Mouse (Mus musculus) brain, embryonic 14.5 days (tissue): ENCODE results near the gene Gm10260. TPM values are rescaled to one million over a fixed set of nuclear protein-coding genes. Genes with fewer than 3 reads are reported as not detected.

Source experiments
- DNase-seq: peaks from one replicate; pipeline ENCODE4 v3.0.0-alpha.2; 2011; ENCODE audit warnings: low read depth
- CTCF ChIP-seq: fragments of 200-500 bp; IDR thresholded peaks from 2 replicates; pipeline ENCODE4 v1.5.1; 2012; ENCODE audit warnings: inconsistent platforms, mild to moderate bottlenecking, moderate library complexity, borderline replicate concordance; ENCODE audit not compliant: insufficient read depth, insufficient read length; ENCODE audit errors: extremely low read depth
- POLR2A ChIP-seq: fragments of 200-500 bp; IDR thresholded peaks from 2 replicates; pipeline ENCODE4 v1.6.1; 2012; ENCODE audit warnings: mild to moderate bottlenecking, inconsistent platforms, borderline replicate concordance; ENCODE audit not compliant: poor library complexity, insufficient read depth, insufficient read length, severe bottlenecking; ENCODE audit errors: extremely low read depth
- polyA plus RNA-seq: library from polyadenylated mRNA; depleted of rRNA; stranded (reverse); fragments of >200 nt; gene quantifications from 2 replicates; pipeline ENCODE4 v1.2.3, GENCODE M21; 2012; rRNA removed

Gene Gm10260
- polyA plus RNA-seq, result 2.2 and 4.8 TPM in 2 replicates

GRCm38 (mm10) chr13:97760532-97760931, at the start of gene Gm10260:
Gene Gm10260 (minus strand): TSS chr13:97760632.
- TF ChIP-seq CTCF (no peak), POLR2A (no peak)

GRCm38 (mm10) chr13:97809828-97810227, 49.4 kb upstream of the Gm10260 start:
- TF ChIP-seq POLR2A, result no peak
- no peak for TF ChIP-seq CTCF
- no peak for DNase-seq

More at GRCm38 (mm10) chr13:97760532-97760931, at the start of gene Gm10260:
- no peak for DNase-seq

DNA sequence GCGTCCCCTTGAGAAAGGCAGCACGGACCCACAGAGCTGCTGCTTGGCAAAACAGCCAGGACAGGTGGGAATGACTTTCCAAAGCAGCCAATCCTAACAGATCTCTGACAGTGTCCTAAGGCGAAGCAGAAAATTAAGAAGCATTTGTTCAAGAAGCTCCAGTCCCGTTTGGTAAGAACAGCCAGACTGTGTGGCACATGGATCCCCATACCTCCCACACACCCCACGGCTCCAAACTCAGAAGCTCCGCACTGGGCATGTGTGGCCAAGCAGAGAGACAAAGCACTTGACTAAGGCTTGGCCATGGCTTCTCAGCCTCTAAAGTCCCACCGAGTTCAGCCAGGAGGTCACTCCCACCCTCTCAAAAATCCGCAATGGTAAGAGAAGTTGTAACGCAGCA, 45.5 kb upstream of the Gm10260 start:
- no peak for DNase-seq
- no peak for TF ChIP-seq CTCF
- TF ChIP-seq POLR2A, result no peak

- DNase-seq, result no peak
- no peak for TF ChIP-seq POLR2A
- TF ChIP-seq CTCF, result no peak
Measured at GRCm38 (mm10) chr13:97802386-97802785, 42.0 kb upstream of the Gm10260 start.

- TF ChIP-seq CTCF (no peak), POLR2A (no peak)
- peak; percentile 90 for DNase-seq
Measured at GRCm38 (mm10) chr13:97797462-97797861, 37.0 kb upstream of the Gm10260 start.

GRCm38 (mm10) chr13:97794780-97795179, 34.3 kb upstream of the Gm10260 start:
- DNase-seq, result no peak
- TF ChIP-seq CTCF, result no peak
- TF ChIP-seq POLR2A, result no peak

- DNase-seq, result no peak
- no peak for TF ChIP-seq CTCF
- TF ChIP-seq POLR2A, result no peak
Measured at GRCm38 (mm10) chr13:97793932-97794331, 33.5 kb upstream of the Gm10260 start.

GRCm38 (mm10) chr13:97791664-97792063, 31.2 kb upstream of the Gm10260 start:
- TF ChIP-seq POLR2A (no peak), CTCF (no peak)
- DNase-seq, result no peak

- TF ChIP-seq CTCF (no peak), POLR2A (no peak)
- DNase-seq, result no peak
Measured at GRCm38 (mm10) chr13:97789782-97790450, 29.5 kb upstream of the Gm10260 start.

- TF ChIP-seq POLR2A (no peak), CTCF (no peak)
- no peak for DNase-seq
Measured at GRCm38 (mm10) chr13:97785167-97785835, 24.9 kb upstream of the Gm10260 start.

DNA sequence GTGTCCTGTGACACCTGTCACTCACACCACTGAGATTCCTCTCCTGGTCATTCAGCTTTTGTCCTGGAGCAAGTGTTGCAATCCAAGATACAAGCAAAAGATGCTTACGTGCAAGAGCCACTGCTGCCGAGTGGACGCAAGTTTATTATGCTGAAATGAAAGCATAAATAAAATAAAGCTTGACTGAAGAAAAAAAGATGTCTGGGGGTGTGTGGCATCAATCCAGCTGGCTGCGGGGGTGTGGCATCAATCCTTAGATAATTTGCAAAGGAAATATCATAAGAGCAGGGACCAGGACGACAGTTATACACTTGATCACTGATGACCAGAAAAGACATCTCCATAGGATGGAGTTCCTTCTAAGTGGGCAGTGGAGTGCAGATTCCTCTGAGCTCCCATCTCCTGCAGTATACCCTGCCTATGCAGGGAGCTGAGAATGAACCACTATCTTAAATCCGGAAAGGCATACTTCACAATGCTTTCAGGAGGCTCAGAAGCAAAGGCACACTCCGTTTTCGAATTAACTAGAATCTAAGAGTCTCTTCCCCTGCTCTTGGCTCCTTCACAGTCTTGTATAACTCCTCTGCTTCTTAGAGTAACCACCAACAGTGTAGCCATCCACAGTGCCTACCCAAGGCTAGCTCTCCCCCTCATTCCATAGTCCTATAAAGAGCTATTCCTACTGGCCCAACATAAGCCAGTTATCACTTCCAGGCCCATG, 23.2 kb upstream of the Gm10260 start:
- no peak for DNase-seq
- TF ChIP-seq POLR2A (no peak), CTCF (no peak)

DNA sequence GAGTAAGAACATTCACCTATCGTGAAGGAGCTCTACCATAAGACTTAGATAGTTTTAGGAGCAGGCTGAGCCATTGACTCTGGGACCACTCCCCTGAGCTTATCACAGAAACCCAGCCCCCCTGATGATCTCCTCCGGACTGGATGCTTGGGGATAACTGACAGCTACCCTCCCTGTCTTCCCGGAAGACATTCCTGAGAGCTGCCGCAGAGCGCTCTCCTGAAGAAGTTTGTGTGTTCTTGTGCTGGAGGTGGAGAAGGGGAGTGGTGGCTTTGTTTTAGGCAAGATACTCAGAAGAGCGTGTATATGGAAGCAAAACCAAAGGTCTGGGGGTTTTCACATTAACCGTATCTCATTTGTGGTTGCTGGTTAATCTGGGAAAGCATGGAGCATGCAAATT, 21.6 kb upstream of the Gm10260 start:
- TF ChIP-seq CTCF, result no peak
- no peak for TF ChIP-seq POLR2A
- DNase-seq, result no peak

- no peak for DNase-seq
- no peak for TF ChIP-seq POLR2A
- no peak for TF ChIP-seq CTCF
Measured at GRCm38 (mm10) chr13:97781637-97782036, 21.2 kb upstream of the Gm10260 start.
